Mouse (Mus musculus) hindbrain, postnatal 0 days (tissue): Measurements from ENCODE around the gene Pde5a. TPM values are rescaled to one million over a fixed set of nuclear protein-coding genes. Genes with fewer than 3 reads are reported as not detected.

ENCODE experiments used
- ATAC-seq: fragments of 200-750 bp; cut with Nextera tagmentation; 2 replicates; pipeline ENCODE4 v1.8.0; 2017; ENCODE audit warnings: mild to moderate bottlenecking, moderate TSS enrichment, moderate library complexity
- DNase-seq: peaks from one replicate; pipeline ENCODE4 v3.0.0-alpha.2; 2015; ENCODE audit warnings: low spot score
- H3K27ac ChIP-seq: fragments of 300-500 bp; sonication (generic); 2 replicates; pipeline ENCODE4 v1.5.1; 2014; ENCODE audit warnings: mild to moderate bottlenecking
- H3K27me3 ChIP-seq: fragments of 300-500 bp; sonication (generic); 2 replicates; pipeline ENCODE4 v1.6.1; 2014; ENCODE audit warnings: low read length, mixed read lengths; ENCODE audit not compliant: insufficient read depth
- H3K36me3 ChIP-seq: fragments of 300-500 bp; sonication (generic); 2 replicates; pipeline ENCODE4 v1.6.1; 2014; ENCODE audit warnings: low read length, mixed read lengths; ENCODE audit not compliant: insufficient read depth
- H3K4me1 ChIP-seq: fragments of 300-500 bp; sonication (generic); 2 replicates; pipeline ENCODE4 v1.6.1; 2014; ENCODE audit warnings: antibody characterized with exemption, low read length, mixed read lengths; ENCODE audit not compliant: insufficient read depth
- H3K4me2 ChIP-seq: fragments of 300-500 bp; sonication (generic); 2 replicates; pipeline ENCODE4 v1.6.1; 2014; ENCODE audit warnings: low read depth, mild to moderate bottlenecking, low read length, moderate library complexity, mixed read lengths
- H3K4me3 ChIP-seq: fragments of 300-500 bp; sonication (generic); 2 replicates; pipeline ENCODE4 v1.5.1; 2014; ENCODE audit warnings: low read length
- H3K9ac ChIP-seq: fragments of 300-500 bp; sonication (generic); replicated peaks from 2 replicates; pipeline ENCODE4 v1.6.1; 2014; ENCODE audit warnings: mild to moderate bottlenecking, low read length, moderate library complexity, mixed read lengths
- H3K9me3 ChIP-seq: fragments of 300-500 bp; sonication (generic); 2 replicates; pipeline ENCODE4 v1.6.1; 2016; ENCODE audit warnings: low read length, mixed read lengths
- CTCF ChIP-seq: IDR thresholded peaks from 2 replicates; pipeline ENCODE4 v1.5.1; 2016; ENCODE audit warnings: antibody characterized with exemption, control low read depth, low read depth
- WGBS: fragments of 180-500 bp; shearing (Covaris S2); extraction: QIAGEN DNeasy Blood & Tissue Kit; methylation state at CpG from one replicate; pipeline ENCODE4 v1.1.7; 2014; 5-methylcytosine and 5-hydroxymethylcytosine counted together
- polyA plus RNA-seq: library from polyadenylated mRNA; unstranded; fragments of >200 nt; fragmentation: Nextera tagmentation; extraction: Ambion mirVana; gene quantifications from 2 replicates; pipeline ENCODE4 v1.2.1, GENCODE M21; 2015
- total RNA-seq: library from RNA; depleted of rRNA; stranded (reverse); fragments of >200 nt; gene quantifications from 2 replicates; pipeline ENCODE4 v1.2.3, GENCODE M21; 2014; rRNA removed

The Pde5a gene
- total RNA-seq (5.3 and 7.9 TPM in 2 replicates), polyA plus RNA-seq (1.7 and 2.2 TPM in 2 replicates)

DNA sequence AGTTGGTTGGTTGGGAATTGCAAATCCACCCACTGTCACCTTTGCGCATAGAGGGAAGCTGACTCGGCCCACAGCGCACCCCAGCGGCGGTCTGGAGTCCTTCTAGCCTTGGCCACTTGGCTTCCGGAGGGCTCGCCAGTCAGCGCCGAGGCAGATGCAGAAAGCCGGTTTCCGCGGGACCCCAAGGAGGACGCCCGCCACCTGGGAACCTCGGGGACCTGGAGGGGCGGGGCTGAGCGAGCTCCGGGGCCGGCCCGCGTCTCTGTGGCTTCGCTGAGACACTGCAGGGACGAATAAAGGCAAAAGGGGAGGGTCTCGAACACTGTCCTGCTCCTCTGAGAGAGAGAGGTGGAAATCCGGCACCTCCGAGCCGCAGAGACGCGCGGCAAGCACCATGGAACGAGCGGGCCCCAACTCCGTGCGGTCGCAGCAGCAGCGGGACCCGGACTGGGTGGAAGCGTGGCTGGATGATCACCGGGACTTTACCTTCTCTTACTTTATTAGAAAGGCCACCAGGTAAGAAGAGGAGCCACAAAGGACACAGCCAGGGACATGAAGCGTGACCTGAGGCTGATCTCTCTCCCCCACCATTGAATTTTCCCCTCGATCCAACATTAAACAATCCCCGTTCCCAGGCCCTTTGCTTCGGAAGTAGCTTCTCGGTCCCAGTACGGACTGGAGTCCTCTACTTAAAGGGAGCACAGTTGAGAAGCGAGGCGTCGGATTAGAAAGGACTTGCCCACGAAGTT is at the start of gene Pde5a:
Pde5a (plus strand) TSS at position 96 of the 749 bp plus-strand sequence.
- WGBS, result under 1% methylated on average over 49 of the region's 49 CpGs
- H3K4me1 ChIP-seq, result no peaks in the 10 kb centered on the region
- ATAC-seq, result peak; percentile 77

GRCm38 (mm10) chr3:122680851-122681250 is 47.9 kb upstream of the Pde5a start:
- no peak overlapping the region for H3K4me2 ChIP-seq
- H3K36me3 ChIP-seq, result no peaks in the 10 kb centered on the region
- no peak overlapping the region for H3K4me3 ChIP-seq
- DNase-seq, result no peak
- no peak overlapping the region for H3K27ac ChIP-seq
- ATAC-seq, result no peak
- 97% methylated on average over 3 of the region's 3 CpGs for WGBS
- H3K9me3 ChIP-seq, result 0 out of 2 replicates have a peak, but pooled peaks cover 4% of the 10 kb centered on the region
- H3K4me1 ChIP-seq, result no peaks in the 10 kb centered on the region
- no peak overlapping the region for H3K9ac ChIP-seq
- no peak for TF ChIP-seq CTCF
- H3K27me3 ChIP-seq, result no peaks in the 10 kb centered on the region

More for the DNA sequence above, at the start of gene Pde5a:
- peak; percentile 83 for DNase-seq
- TF ChIP-seq CTCF, result peak; percentile 85
- H3K27me3 ChIP-seq, result no peaks in the 10 kb centered on the region
- H3K4me2 ChIP-seq, result peak within 1 kb of the TSS; percentile 91
- peak within 1 kb of the TSS; percentile 76 for H3K4me3 ChIP-seq
- no peaks in the 10 kb centered on the region for H3K9me3 ChIP-seq
- H3K36me3 ChIP-seq, result no peaks in the 10 kb centered on the region
- peak within 1 kb of the TSS; percentile 82 for H3K27ac ChIP-seq
- peak within 1 kb of the TSS; percentile 63 for H3K9ac ChIP-seq

DNA sequence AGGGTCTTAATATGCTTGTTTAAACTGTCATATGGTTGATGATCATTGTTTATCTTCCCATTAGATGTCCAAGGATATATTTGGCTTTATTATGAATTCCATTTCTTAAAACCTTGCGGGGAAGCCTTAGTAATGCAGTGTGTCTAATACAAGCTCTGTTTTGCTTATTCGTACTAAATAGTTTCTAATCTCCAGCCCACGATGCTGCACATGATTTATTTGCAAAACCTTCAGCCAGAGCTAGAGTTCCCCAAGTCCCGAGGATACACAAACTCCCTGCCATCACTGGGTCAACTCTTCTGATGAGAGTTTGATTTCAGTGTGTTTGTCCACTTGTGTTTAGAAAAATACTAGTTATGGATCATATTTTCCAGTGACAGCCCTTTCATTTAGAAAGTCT is 46.4 kb upstream of the Pde5a start:
- no peak for TF ChIP-seq CTCF
- DNase-seq (no peak), ATAC-seq (no peak)
- Histone ChIP-seq H3K4me1 (no peaks in the 10 kb centered on the region), H3K4me3 (no peak overlapping the region), H3K27me3 (no peaks in the 10 kb centered on the region), H3K9me3 (0 out of 2 replicates have a peak, but pooled peaks cover 4% of the 10 kb centered on the region), H3K4me2 (no peak overlapping the region), H3K36me3 (no peaks in the 10 kb centered on the region), H3K9ac (no peak overlapping the region), H3K27ac (no peak overlapping the region)
- WGBS, result 92% methylated on average over 4 of the region's 4 CpGs

- WGBS, result 73% methylated on average over 7 of the region's 7 CpGs
- H3K27ac ChIP-seq, result no peak overlapping the region
- no peak for DNase-seq
- no peak overlapping the region for H3K4me2 ChIP-seq
- no peaks in the 10 kb centered on the region for H3K27me3 ChIP-seq
- no peak for TF ChIP-seq CTCF
- H3K4me1 ChIP-seq, result no peaks in the 10 kb centered on the region
- H3K9me3 ChIP-seq, result no peaks in the 10 kb centered on the region
- no peak for ATAC-seq
- no peak overlapping the region for H3K4me3 ChIP-seq
- no peaks in the 10 kb centered on the region for H3K36me3 ChIP-seq
- H3K9ac ChIP-seq, result no peak overlapping the region
These were observed 43.9 kb upstream of the Pde5a start for GRCm38 (mm10) chr3:122684832-122685231.

- WGBS, result 77% methylated on average over 3 of the region's 3 CpGs
- DNase-seq, result no peak
- no peak for TF ChIP-seq CTCF
- Histone ChIP-seq H3K27ac (no peak overlapping the region), H3K4me3 (no peak overlapping the region), H3K9ac (no peak overlapping the region), H3K4me2 (no peak overlapping the region), H3K9me3 (no peaks in the 10 kb centered on the region), H3K36me3 (no peaks in the 10 kb centered on the region), H3K27me3 (no peaks in the 10 kb centered on the region), H3K4me1 (no peaks in the 10 kb centered on the region)
- ATAC-seq, result no peak
These were observed 35.7 kb upstream of the Pde5a start for GRCm38 (mm10) chr3:122693039-122693438.

GRCm38 (mm10) chr3:122695870-122696269 is 32.9 kb upstream of the Pde5a start:
- ATAC-seq (no peak), DNase-seq (no peak)
- WGBS, result 79% methylated on average over 3 of the region's 3 CpGs
- Histone ChIP-seq H3K36me3 (no peaks in the 10 kb centered on the region), H3K9me3 (no peaks in the 10 kb centered on the region), H3K4me2 (no peak overlapping the region), H3K27ac (no peak overlapping the region), H3K4me1 (no peaks in the 10 kb centered on the region), H3K4me3 (no peak overlapping the region), H3K27me3 (no peaks in the 10 kb centered on the region), H3K9ac (no peak overlapping the region)
- no peak for TF ChIP-seq CTCF

GRCm38 (mm10) chr3:122696672-122697071 is 32.1 kb upstream of the Pde5a start:
- Histone ChIP-seq H3K27ac (no peak overlapping the region), H3K4me2 (no peak overlapping the region), H3K27me3 (no peaks in the 10 kb centered on the region), H3K9ac (no peak overlapping the region), H3K4me3 (no peak overlapping the region), H3K9me3 (no peaks in the 10 kb centered on the region), H3K4me1 (no peaks in the 10 kb centered on the region), H3K36me3 (no peaks in the 10 kb centered on the region)
- ATAC-seq (no peak), DNase-seq (no peak)
- WGBS, result 50% methylated on average over 4 of the region's 4 CpGs
- TF ChIP-seq CTCF, result no peak
